Mouse (Mus musculus) monocyte, adult 5-6 weeks (primary cell): ENCODE measurements around the gene Crp. TPM values are rescaled to one million over a fixed set of nuclear protein-coding genes. Genes with fewer than 3 reads are reported as not detected.

Experiments
- ATAC-seq: fragments of 153-309, 156-312 bp; replicated peaks from 2 replicates; pipeline ENCODE4 v1.8.0; 2017; ENCODE audit warnings: mild to moderate bottlenecking; ENCODE audit not compliant: low TSS enrichment, insufficient number of reproducible peaks, severe bottlenecking, poor library complexity, low FRiP score
- total RNA-seq: library from RNA; stranded (forward); fragments of 200-1000, 200-491, 200-594 nt; gene quantifications from 3 replicates; pipeline ENCODE4 v1.2.3, GENCODE M21; 2017

Crp gene
- total RNA-seq: not detected in 3 replicates

DNA sequence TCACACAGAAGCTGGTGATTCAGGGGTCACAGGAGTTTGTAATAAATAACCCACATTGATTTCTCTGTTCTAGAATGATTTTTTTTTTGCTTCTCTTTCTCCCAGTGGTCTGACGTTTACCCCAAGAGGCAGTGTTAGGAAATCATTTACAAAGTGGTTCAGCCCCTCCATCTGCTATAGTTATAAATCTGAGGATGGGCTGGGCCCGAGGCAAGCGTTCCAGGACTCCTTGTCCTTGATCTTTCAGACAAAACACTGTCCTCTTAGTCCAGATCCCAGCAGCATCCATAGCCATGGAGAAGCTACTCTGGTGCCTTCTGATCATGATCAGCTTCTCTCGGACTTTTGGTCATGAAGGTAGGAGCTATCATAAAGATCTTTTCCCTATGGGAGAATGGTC lies at the start of gene Crp:
Gene Crp (plus strand): TSS at position 212 of the 400 bp plus-strand sequence.
- ATAC-seq: no peak

DNA sequence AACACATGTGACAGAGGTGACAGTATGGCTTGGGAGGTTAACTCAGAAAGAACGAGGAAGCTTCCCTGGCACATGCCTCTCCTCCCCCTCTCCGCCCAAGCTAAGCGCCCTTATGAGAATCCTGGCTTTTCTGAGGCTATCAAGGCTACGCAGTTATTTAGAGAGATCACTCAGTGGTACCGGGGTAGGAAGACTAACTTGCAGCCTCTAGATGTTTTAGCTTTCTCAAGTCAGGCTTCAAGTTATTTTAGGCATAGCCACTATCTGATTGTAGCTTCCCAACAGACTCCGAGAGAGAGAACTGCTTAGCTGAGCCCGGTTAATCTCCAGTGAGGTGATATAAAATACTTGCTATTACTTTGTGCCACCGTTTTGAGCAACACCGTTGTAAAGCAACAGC lies 48.5 kb upstream of the Crp start:
- no peak for ATAC-seq

DNA sequence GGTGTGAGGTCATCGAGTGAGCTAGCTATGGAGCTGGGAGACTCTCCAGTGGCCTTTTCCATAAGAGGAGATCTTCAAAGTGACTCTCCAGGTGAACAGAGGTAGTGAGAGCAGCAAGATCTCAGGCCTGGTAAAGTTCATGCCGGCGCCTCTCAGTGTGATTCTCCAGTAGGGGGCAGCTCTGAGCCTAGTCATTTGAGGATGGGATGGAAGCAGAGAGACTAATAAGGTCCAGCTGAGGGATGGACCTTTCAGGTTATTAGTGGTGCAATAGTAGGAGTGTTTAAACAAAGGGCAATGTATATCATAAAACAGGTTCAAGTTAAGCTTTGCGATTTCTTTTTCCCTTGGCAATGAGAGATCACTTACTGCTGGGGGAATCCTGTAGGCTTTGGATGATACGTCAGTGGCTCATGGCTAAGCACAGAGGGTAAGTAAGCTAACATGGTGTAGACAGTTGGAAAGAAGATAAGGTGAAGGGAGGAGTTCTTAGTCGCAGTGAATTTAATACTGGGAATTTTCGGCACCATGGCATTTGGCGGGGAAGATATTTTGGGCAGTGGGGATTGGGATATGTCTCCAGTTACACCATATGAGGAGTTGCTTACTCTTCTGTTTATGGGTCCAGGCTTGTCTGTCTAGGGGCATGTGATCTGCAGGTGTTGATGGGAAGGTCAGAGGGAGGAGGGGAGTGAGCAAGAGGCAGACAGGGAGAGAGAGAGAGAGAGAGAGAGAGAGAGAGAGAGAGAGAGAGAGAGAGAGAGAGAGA lies 47.2 kb upstream of the Crp start:
- no peak; the same call in 1 of the 2 replicates for ATAC-seq

DNA sequence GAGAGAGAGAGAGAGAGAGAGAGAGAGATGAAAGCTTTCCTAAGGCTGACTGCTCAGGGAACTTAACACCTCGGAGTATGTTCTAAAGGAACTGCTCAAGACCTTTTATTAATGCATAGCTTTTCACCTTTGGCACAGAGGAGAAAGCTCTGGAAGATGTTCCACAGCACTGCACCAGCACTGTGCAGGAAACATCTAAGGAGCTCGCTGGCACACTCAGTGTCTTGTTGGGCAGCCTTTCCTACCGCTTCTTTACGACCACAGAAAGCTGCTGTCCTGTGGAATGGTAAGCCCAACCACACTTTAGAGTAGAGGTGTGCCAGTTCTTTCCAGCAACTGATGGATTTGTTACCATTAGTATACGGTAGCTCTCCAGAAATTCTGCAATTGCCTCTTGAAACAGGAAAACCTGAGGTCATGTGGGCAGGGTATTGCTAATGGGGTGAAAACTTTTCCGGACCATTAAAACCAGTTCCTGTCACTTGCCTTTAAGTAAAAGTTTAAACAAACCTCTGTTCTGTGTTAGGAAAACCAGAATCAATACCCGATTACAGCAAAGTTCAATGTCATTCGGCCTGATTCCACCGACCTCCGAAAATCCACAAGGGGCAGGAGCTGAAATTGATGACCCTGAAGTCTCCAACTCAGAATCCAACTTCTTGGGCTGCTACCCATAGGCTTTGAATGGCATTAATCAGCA lies 46.4 kb upstream of the Crp start:
- no peak for ATAC-seq

DNA sequence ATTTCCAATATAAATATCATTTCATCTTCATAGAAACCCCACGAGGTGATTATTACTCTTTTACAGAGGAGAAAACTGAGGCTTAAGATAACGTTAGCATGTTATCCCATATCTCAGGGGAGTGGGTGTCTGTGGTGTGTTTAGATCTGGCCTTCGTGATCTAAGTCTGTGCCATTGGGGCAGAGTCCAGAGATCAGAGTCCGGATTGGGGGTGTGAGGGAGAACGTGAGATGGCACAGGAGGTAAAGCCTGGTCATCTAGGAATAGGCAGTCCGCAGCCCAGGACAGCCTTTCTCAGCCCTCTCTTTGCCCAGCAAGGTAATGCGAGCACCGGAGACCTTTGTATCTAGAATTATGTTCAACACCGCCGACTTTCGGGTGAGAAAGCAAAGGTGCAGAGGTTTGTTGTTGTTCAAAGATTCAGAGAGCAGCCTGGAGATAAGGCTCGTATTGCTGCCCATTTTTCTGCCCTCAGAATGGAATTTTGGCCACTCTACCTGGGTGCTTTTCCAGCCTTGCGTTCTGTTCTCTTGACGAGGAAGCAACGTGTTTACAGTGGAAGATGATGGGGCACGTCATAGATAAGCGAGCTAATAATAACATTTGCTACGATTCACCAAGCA lies 45.7 kb upstream of the Crp start:
- ATAC-seq: no peak

- no peak for ATAC-seq
Measured at GRCm38 (mm10) chr1:172653900-172654299, 44.0 kb upstream of the Crp start.

DNA sequence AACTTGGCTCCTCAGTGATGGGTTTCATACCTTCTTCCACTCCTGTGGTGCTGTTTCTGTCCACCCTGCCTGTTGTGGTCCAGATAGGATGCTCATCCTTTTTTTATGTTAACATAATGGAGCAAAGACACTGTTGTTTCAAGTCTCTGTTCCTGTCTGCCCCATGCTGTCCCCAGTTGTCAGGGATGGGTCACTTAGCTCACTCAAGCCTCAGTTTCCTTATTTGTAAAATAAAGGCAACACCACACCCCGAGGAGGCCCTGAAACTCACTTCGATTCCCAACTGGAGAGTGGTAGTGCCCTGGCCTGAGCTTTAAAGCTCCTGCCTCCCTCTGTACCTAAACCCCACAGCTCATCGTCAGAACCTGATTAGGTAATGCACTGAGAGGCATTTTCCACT lies 40.6 kb upstream of the Crp start:
- no peak for ATAC-seq

GRCm38 (mm10) chr1:172659688-172660087 lies 38.2 kb upstream of the Crp start:
- ATAC-seq: no peak

DNA sequence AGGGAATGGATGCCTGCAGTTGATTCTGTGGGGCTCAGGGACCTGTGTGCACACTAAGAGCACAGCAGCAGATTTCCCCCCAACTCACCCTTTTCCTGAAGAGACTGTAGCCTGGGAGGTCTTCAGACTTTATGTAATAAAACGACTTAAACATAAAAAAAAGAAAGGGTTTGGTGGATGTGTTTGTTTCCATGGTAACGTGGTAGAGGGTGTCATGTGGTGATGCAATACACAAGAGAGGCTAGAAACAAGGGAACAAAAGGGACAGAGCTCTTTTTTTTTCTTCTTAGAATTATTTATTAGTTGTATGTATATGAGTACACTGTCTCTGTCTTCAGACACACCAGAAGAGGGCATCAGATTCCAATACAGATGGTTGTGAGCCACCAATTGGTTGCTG lies 32.4 kb upstream of the Crp start:
- ATAC-seq: no peak

GRCm38 (mm10) chr1:172667597-172667996 lies 30.3 kb upstream of the Crp start:
- ATAC-seq: no peak

DNA sequence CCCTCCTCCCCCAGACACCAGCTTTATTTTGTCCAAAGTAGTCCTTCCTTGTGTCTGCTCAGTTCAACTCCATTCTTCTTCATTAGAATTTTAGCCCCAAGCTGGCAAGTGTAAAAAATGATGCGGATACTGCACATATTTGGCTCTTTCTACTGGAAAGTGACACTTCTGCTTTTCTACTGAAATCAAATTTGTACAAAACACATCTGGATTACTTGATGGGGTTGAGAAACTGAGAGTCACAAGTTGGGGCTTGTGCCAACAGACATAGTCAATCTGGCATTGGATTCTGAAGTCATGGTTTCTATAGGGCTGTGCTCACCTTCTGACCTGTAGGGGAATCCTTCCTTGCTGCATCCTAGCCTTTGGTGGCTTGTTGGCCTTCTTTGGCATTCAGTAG lies 27.1 kb upstream of the Crp start:
- no peak for ATAC-seq

- ATAC-seq: no peak
Measured at GRCm38 (mm10) chr1:172680742-172681141, 17.1 kb upstream of the Crp start.

DNA sequence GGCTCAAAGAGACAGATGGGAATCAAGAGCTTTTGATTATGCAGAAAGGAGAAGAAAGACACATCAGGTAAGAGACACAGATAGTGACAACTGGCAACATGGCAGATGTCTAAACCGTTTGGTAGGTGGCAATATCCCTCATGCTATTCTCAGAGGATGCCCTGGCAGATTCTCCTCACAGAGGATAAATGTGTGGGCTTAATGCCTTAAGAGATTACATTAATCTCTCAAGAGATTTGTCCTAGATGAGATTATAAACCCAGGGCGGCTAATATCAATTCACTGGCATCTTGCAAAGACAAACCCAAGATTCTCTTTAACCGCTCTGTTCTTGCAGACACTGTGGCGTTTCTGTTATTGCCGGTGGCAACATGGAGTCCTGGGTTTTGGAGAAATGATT lies 14.3 kb upstream of the Crp start:
- ATAC-seq: no peak

GRCm38 (mm10) chr1:172683957-172684356 lies 13.9 kb upstream of the Crp start:
- no peak for ATAC-seq

GRCm38 (mm10) chr1:172685178-172685577 lies 12.7 kb upstream of the Crp start:
- ATAC-seq: no peak

GRCm38 (mm10) chr1:172697422-172697821 lies 433 bp upstream of the Crp start:
- no peak for ATAC-seq

GRCm38 (mm10) chr1:172700814-172701213 lies 3.0 kb downstream of the Crp start:
- ATAC-seq: no peak

- no peak for ATAC-seq
Measured at GRCm38 (mm10) chr1:172701381-172701780, 3.5 kb downstream of the Crp start.

DNA sequence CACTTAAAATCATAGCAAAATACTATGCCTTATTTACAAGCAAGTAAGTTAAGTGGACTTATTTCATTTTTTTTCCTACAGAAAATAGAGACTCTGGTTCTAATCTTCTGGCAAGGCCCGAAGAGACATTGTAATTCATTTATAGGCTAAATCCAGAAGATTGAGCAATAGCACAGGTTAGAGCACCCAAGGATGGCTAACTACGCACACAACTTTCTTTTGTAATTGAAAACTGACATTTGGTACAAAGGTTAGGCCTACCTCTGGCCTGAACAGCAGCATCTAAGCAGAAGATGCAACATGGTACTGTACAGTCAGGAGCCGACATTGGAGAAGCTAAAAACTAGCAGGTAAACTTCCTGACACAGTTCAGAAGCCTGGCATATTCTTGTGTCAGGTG lies 4.0 kb downstream of the Crp start:
- no peak for ATAC-seq

GRCm38 (mm10) chr1:172704769-172705168 lies 6.9 kb downstream of the Crp start:
- no peak for ATAC-seq
